Mouse (Mus musculus): ENCODE data around the gene St6galnac4.

DNA sequence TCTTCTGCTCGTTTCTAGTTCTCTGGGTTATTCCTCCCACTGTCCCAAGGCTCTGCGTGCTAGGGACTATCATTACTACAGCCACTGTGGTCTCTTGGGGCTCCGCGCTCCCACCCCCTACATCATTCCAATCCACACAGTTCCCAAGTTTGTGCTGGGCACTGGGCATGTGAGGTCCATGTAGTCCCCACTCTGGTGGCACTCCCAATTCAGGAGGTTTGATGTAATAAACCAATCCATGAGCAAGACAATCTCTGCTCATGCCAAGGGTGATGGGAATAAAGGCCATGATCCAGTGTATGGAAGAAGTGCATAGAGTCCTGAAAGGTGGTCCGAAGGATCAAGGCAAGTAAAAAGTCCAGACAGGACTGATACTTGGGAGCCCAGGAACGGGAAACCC lies 12.4 kb upstream of the St6galnac4 start, which contains the start of gene Pip5kl1:
- no peak for TF ChIP-seq CTCF (conservative IDR thresholded peaks at IDR 0.05; ENCODE audit: insufficient read depth, insufficient read length, low read depth, low read length)
- TF ChIP-seq POLR2A (IDR thresholded peaks at IDR 0.05; ENCODE audit: low read depth, low read length), result no peak

Data from kidney, adult 2 months (tissue).